Mouse (Mus musculus): ENCODE measurements around the gene Crtac1.

The Crtac1 gene

GRCm38 (mm10) chr19:42243401-42243800 is 188.2 kb downstream of the Crtac1 start:
- no peak for DNase-seq (ENCODE audit: low read depth in 2 of 2, low spot score in 2 of 2)

GRCm38 (mm10) chr19:42240881-42241280 is 190.7 kb downstream of the Crtac1 start:
- no peak for DNase-seq (ENCODE audit: low read depth in 2 of 2, low spot score in 2 of 2)

GRCm38 (mm10) chr19:42238341-42238715 is 193.3 kb downstream of the Crtac1 start:
- no peak for DNase-seq (ENCODE audit: low read depth in 2 of 2, low spot score in 2 of 2)

- DNase-seq (ENCODE audit: low read depth in 2 of 2, low spot score in 2 of 2): no peak
These were observed 193.8 kb downstream of the Crtac1 start for GRCm38 (mm10) chr19:42237602-42238340.

Data from CD8-positive naive resting alpha-beta T cell, adult 2 months (primary cell).